Mouse (Mus musculus) MN1 (cell line): Measurements from ENCODE around the gene Stim2.
A peak's percentile ranks its signal among the peaks of the same experiment; 100 is the strongest.

ENCODE experiments used
- DNase-seq: peaks from one replicate; pipeline ENCODE4 v3.0.0-alpha.2; 2016; ENCODE audit warnings: low spot score

The Stim2 gene

GRCm38 (mm10) chr5:54049940-54050339 is 51.6 kb downstream of the Stim2 start:
- no peak for DNase-seq

- DNase-seq, result no peak
Observed at GRCm38 (mm10) chr5:54051056-54051455, 52.8 kb downstream of the Stim2 start.

GRCm38 (mm10) chr5:54052205-54052604 is 53.9 kb downstream of the Stim2 start:
- no peak for DNase-seq

GRCm38 (mm10) chr5:54053673-54054366 is 55.5 kb downstream of the Stim2 start:
- DNase-seq, result no peak

- DNase-seq, result peak; percentile 12
Observed at GRCm38 (mm10) chr5:54056266-54056665, 58.0 kb downstream of the Stim2 start.

- DNase-seq, result no peak
Observed at GRCm38 (mm10) chr5:54059998-54060397, 61.7 kb downstream of the Stim2 start.

- no peak for DNase-seq
Observed at GRCm38 (mm10) chr5:54062079-54062478, 63.8 kb downstream of the Stim2 start.

GRCm38 (mm10) chr5:54067591-54067990 is 69.3 kb downstream of the Stim2 start:
- DNase-seq, result no peak

GRCm38 (mm10) chr5:54070549-54070948 is 72.2 kb downstream of the Stim2 start:
- DNase-seq, result no peak

- DNase-seq, result no peak
Observed at GRCm38 (mm10) chr5:54071288-54071687, 73.0 kb downstream of the Stim2 start.

- no peak for DNase-seq
Observed at GRCm38 (mm10) chr5:54071705-54072104, 73.4 kb downstream of the Stim2 start.

- no peak for DNase-seq
Observed at GRCm38 (mm10) chr5:54073291-54073690, 75.0 kb downstream of the Stim2 start.

GRCm38 (mm10) chr5:54079997-54080396 is 81.7 kb downstream of the Stim2 start:
- DNase-seq, result no peak

- no peak for DNase-seq
Observed at GRCm38 (mm10) chr5:54087912-54088311, 89.6 kb downstream of the Stim2 start.

- no peak for DNase-seq
Observed at GRCm38 (mm10) chr5:54098219-54098618, 99.9 kb downstream of the Stim2 start.

- peak; percentile 14 for DNase-seq
Observed at GRCm38 (mm10) chr5:54100916-54101315, 102.6 kb downstream of the Stim2 start.

GRCm38 (mm10) chr5:54101318-54101717 is 103.0 kb downstream of the Stim2 start:
- DNase-seq, result no peak

GRCm38 (mm10) chr5:54101960-54102359 is 103.7 kb downstream of the Stim2 start:
- DNase-seq, result no peak

GRCm38 (mm10) chr5:54106669-54107068 is 108.4 kb downstream of the Stim2 start:
- DNase-seq, result no peak

GRCm38 (mm10) chr5:54107069-54107468 is 108.8 kb downstream of the Stim2 start:
- DNase-seq, result no peak

- no peak for DNase-seq
Observed at GRCm38 (mm10) chr5:54109096-54109495, 110.8 kb downstream of the Stim2 start.

- DNase-seq, result no peak
Observed at GRCm38 (mm10) chr5:54110789-54111188, 112.5 kb downstream of the Stim2 start.

GRCm38 (mm10) chr5:54113284-54113683 is 115.0 kb downstream of the Stim2 start:
- DNase-seq, result peak; percentile 61

- no peak for DNase-seq
Observed at GRCm38 (mm10) chr5:54116538-54116937, 118.2 kb downstream of the Stim2 start.
